Mouse (Mus musculus) G1E (cell line): ENCODE results near the gene Tcerg1l.

ENCODE experiments used
- CTCF ChIP-seq: IDR thresholded peaks from 2 replicates; pipeline ENCODE4 v1.5.1; 2012; ENCODE audit warnings: low read depth, low read length, inconsistent platforms, mixed read lengths
- POLR2AphosphoS5 ChIP-seq: IDR thresholded peaks from 2 replicates; pipeline ENCODE4 v1.6.1; 2012; ENCODE audit warnings: low read depth, low read length, inconsistent platforms; ENCODE audit not compliant: insufficient replicate concordance

- TF ChIP-seq CTCF: no peak
- no peak for TF ChIP-seq POLR2AphosphoS5
Measured at GRCm38 (mm10) chr7:138209769-138210168, 187.8 kb downstream of the Tcerg1l start.
